Mouse (Mus musculus): ENCODE results near the gene Mip.

DNA sequence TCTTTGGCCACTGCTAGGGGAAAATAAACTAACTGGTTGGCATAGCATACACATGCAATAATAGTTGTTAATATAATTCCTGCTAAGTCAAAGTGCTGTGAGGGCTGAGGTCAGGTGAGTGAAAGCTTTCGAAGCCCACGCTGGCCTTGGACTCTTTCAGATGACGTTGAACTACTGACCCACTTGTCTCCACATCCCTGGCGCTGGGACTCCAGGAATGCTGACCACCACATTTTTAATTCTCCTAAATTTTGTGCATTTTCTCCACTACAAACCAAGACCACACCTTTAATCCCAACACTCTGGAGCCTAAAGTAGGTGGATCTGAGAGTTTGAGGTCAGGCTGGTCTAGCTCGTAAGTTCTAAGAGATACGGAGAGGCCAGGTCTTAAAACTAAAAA is 32.5 kb upstream of the Mip start:
- TF ChIP-seq CTCF (IDR thresholded peaks at IDR 0.05; ENCODE audit: low read depth) = no peak
- TF ChIP-seq EP300 (optimal IDR thresholded peaks at IDR 0.05) = no peak

Data from stomach, postnatal 0 days (tissue).